Mouse (Mus musculus) thymus, adult 2 months (tissue): ENCODE data around the gene Map3k5.

ENCODE experiments used
- CTCF ChIP-seq: fragments of 200-500 bp; IDR thresholded peaks from 2 replicates; pipeline ENCODE4 v1.5.1; 2012; ENCODE audit warnings: mild to moderate bottlenecking, control low read depth, low read length, moderate library complexity, borderline replicate concordance; ENCODE audit not compliant: control insufficient read depth, poor library complexity, insufficient read depth; ENCODE audit errors: extremely low read depth
- POLR2A ChIP-seq: fragments of 200-500 bp; IDR thresholded peaks from 2 replicates; pipeline ENCODE4 v1.6.1; 2012; ENCODE audit warnings: mild to moderate bottlenecking, low read length, control low read depth, moderate library complexity; ENCODE audit not compliant: control insufficient read depth, poor library complexity, insufficient read depth; ENCODE audit errors: extremely low read depth

GRCm38 (mm10) chr10:19953032-19953761, 18.9 kb downstream of the Map3k5 start:
- TF ChIP-seq CTCF (no peak), POLR2A (no peak)
